Mouse (Mus musculus): ENCODE measurements around the gene Ctnnb1. TPM values are rescaled to one million over a fixed set of nuclear protein-coding genes. Genes with fewer than 3 reads are reported as not detected.
A peak's percentile ranks its signal among the peaks of the same experiment; 100 is the strongest.

Ctnnb1 gene
- total and polyA plus RNA-seq, 2 experiments from 2014 or later, result 347 to 1,042 TPM

GRCm38 (mm10) chr9:120918211-120918610 is 10.8 kb upstream of the Ctnnb1 start:
- no peaks in the 10 kb centered on the region for H3K9me3 ChIP-seq (ENCODE audit: low read length)
- no peak overlapping the region for H3K4me3 ChIP-seq (ENCODE audit: low read depth, low read length)
- no peak for ATAC-seq (ENCODE audit: low FRiP score)
- H3K27me3 ChIP-seq (ENCODE audit: insufficient read depth, low read length), result no peaks in the 10 kb centered on the region
- no peak for TF ChIP-seq CTCF (IDR thresholded peaks at IDR 0.05)
- H3K27ac ChIP-seq (ENCODE audit: low read depth, low read length), result no peak overlapping the region
- WGBS, result 58% methylated on average over 5 of the region's 5 CpGs
- no peak overlapping the region for H3K4me2 ChIP-seq (ENCODE audit: low read depth, low read length, poor library complexity, severe bottlenecking)
- H3K36me3 ChIP-seq (ENCODE audit: insufficient read depth, low read length), result no peaks in the 10 kb centered on the region
- no peaks in the 10 kb centered on the region for H3K4me1 ChIP-seq (ENCODE audit: insufficient read depth, low read length)
- no peak overlapping the region for H3K9ac ChIP-seq (replicated peaks; ENCODE audit: low read length, poor library complexity, severe bottlenecking)
- no peak for DNase-seq (ENCODE audit: low spot score)

- no peak for ATAC-seq (ENCODE audit: low FRiP score)
- DNase-seq (ENCODE audit: low spot score), result no peak
- H3K9me3 ChIP-seq (ENCODE audit: low read length), result no peaks in the 10 kb centered on the region
- H3K27me3 ChIP-seq (ENCODE audit: insufficient read depth, low read length), result no peaks in the 10 kb centered on the region
- no peak for TF ChIP-seq CTCF (IDR thresholded peaks at IDR 0.05)
- H3K4me3 ChIP-seq (ENCODE audit: low read depth, low read length), result no peak overlapping the region
- no peak overlapping the region for H3K4me2 ChIP-seq (ENCODE audit: low read depth, low read length, poor library complexity, severe bottlenecking)
- no peaks in the 10 kb centered on the region for H3K4me1 ChIP-seq (ENCODE audit: insufficient read depth, low read length)
- 42% methylated on average over 6 of the region's 6 CpGs for WGBS
- H3K27ac ChIP-seq (ENCODE audit: low read depth, low read length), result no peak overlapping the region
- no peak overlapping the region for H3K9ac ChIP-seq (replicated peaks; ENCODE audit: low read length, poor library complexity, severe bottlenecking)
- no peaks in the 10 kb centered on the region for H3K36me3 ChIP-seq (ENCODE audit: insufficient read depth, low read length)
These were observed 10.4 kb upstream of the Ctnnb1 start for GRCm38 (mm10) chr9:120918642-120919041.

DNA sequence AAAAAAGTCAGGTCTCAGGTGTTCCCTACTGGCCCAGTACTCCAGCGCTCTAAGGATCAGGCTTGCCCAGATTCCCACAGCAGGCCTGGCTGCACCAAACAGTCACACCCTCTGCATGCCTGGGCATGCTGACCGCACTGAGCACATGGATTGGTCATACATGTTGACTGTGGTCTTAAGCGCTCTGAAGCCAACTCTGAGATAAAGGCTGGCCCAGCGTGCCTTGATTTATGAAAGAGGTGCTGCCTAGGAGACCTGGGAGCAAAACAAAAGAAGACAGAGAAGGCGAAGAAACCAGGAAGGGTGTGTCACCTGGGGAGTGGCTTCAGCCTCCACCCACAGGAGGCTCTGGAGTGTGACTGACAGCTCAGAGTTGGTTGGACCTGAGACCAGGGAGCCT is 9.9 kb upstream of the Ctnnb1 start:
- H3K9ac ChIP-seq (replicated peaks; ENCODE audit: low read length, poor library complexity, severe bottlenecking), result no peak overlapping the region
- TF ChIP-seq CTCF (IDR thresholded peaks at IDR 0.05), result no peak
- no peak overlapping the region for H3K4me3 ChIP-seq (ENCODE audit: low read depth, low read length)
- no peak overlapping the region for H3K27ac ChIP-seq (ENCODE audit: low read depth, low read length)
- DNase-seq (ENCODE audit: low spot score), result no peak
- no peak overlapping the region for H3K4me2 ChIP-seq (ENCODE audit: low read depth, low read length, poor library complexity, severe bottlenecking)
- 76% methylated on average over 5 of the region's 5 CpGs for WGBS
- H3K36me3 ChIP-seq (ENCODE audit: insufficient read depth, low read length), result no peaks in the 10 kb centered on the region
- no peak for ATAC-seq (ENCODE audit: low FRiP score)
- no peaks in the 10 kb centered on the region for H3K9me3 ChIP-seq (ENCODE audit: low read length)
- no peaks in the 10 kb centered on the region for H3K4me1 ChIP-seq (ENCODE audit: insufficient read depth, low read length)
- H3K27me3 ChIP-seq (ENCODE audit: insufficient read depth, low read length), result no peaks in the 10 kb centered on the region

- no peaks in the 10 kb centered on the region for H3K36me3 ChIP-seq (ENCODE audit: insufficient read depth, low read length)
- no peaks in the 10 kb centered on the region for H3K4me1 ChIP-seq (ENCODE audit: insufficient read depth, low read length)
- no peak for ATAC-seq (ENCODE audit: low FRiP score)
- no peaks in the 10 kb centered on the region for H3K27me3 ChIP-seq (ENCODE audit: insufficient read depth, low read length)
- H3K4me3 ChIP-seq (ENCODE audit: low read depth, low read length), result no peak overlapping the region
- no peak for TF ChIP-seq CTCF (IDR thresholded peaks at IDR 0.05)
- no peak overlapping the region for H3K4me2 ChIP-seq (ENCODE audit: low read depth, low read length, poor library complexity, severe bottlenecking)
- no peak overlapping the region for H3K27ac ChIP-seq (ENCODE audit: low read depth, low read length)
- H3K9ac ChIP-seq (replicated peaks; ENCODE audit: low read length, poor library complexity, severe bottlenecking), result no peak overlapping the region
- no peak for DNase-seq (ENCODE audit: low spot score)
- H3K9me3 ChIP-seq (ENCODE audit: low read length), result no peaks in the 10 kb centered on the region
- 59% methylated on average over 1 of the region's 1 CpGs for WGBS
These were observed 2.9 kb upstream of the Ctnnb1 start for GRCm38 (mm10) chr9:120926126-120926525.

DNA sequence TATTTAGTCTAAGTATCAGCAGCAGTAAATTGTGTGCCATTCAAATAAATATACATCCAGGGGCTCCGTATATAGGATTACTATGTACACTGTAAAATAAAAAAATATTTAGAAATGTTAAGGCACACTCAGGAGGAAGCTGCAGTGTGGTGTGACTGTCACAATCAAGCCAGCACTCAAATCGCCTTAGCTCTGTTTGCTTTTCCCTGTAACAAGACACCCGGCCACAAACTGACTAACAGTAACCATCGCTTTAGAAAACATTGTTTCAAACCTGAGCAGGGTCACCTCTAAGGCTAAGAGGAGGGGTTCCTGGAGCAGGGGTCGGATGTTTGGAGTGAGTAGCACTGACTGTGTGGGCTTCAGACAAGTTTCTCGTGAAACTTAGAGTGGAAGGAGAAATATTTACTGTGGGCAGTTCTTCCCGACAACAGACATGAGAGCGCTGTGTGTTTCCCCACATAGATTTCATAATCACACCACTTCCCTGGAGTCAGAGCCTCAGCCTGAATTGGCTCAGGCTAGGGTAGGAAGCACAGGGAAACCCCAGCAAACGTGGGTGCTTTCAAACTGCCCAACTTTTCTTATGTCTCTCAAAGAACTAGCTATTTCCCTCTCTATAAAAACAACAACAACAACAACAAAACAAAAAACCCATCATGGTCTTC is 1.9 kb upstream of the Ctnnb1 start:
- DNase-seq (ENCODE audit: low spot score) (no peak), ATAC-seq (ENCODE audit: low FRiP score) (no peak)
- H3K27ac ChIP-seq (ENCODE audit: low read depth, low read length), result no peak overlapping the region
- no peak overlapping the region for H3K4me3 ChIP-seq (ENCODE audit: low read depth, low read length)
- no peak overlapping the region for H3K9ac ChIP-seq (replicated peaks; ENCODE audit: low read length, poor library complexity, severe bottlenecking)
- H3K36me3 ChIP-seq (ENCODE audit: insufficient read depth, low read length), result no peaks in the 10 kb centered on the region
- no peak for TF ChIP-seq CTCF (IDR thresholded peaks at IDR 0.05)
- H3K4me1 ChIP-seq (ENCODE audit: insufficient read depth, low read length), result no peaks in the 10 kb centered on the region
- WGBS, result 34% methylated on average over 9 of the region's 9 CpGs
- no peaks in the 10 kb centered on the region for H3K9me3 ChIP-seq (ENCODE audit: low read length)
- no peaks in the 10 kb centered on the region for H3K27me3 ChIP-seq (ENCODE audit: insufficient read depth, low read length)
- H3K4me2 ChIP-seq (ENCODE audit: low read depth, low read length, poor library complexity, severe bottlenecking), result no peak overlapping the region

GRCm38 (mm10) chr9:120930021-120930420 is 1.0 kb downstream of the Ctnnb1 start:
- Histone ChIP-seq H3K4me3 (ENCODE audit: low read depth, low read length) (peak overlapping the region; percentile 31), H3K4me2 (ENCODE audit: low read depth, low read length, poor library complexity, severe bottlenecking) (peak overlapping the region; percentile 30), H3K36me3 (ENCODE audit: insufficient read depth, low read length) (no peaks in the 10 kb centered on the region), H3K9me3 (ENCODE audit: low read length) (no peaks in the 10 kb centered on the region), H3K27me3 (ENCODE audit: insufficient read depth, low read length) (no peaks in the 10 kb centered on the region), H3K27ac (ENCODE audit: low read depth, low read length) (peak overlapping the region; percentile 93), H3K9ac (replicated peaks; ENCODE audit: low read length, poor library complexity, severe bottlenecking) (peak overlapping the region; percentile 61), H3K4me1 (ENCODE audit: insufficient read depth, low read length) (no peaks in the 10 kb centered on the region)
- no peak for DNase-seq (ENCODE audit: low spot score)
- no peak for TF ChIP-seq CTCF (IDR thresholded peaks at IDR 0.05)
- 48% methylated on average over 12 of the region's 12 CpGs for WGBS
- no peak for ATAC-seq (ENCODE audit: low FRiP score)
